Mouse (Mus musculus) c-Kit-positive CD71-positive TER-119-positive erythroid progenitor cells, embryonic 14.5 days (primary cell): Measurements from ENCODE around the gene Smim27.
A peak's percentile ranks its signal among the peaks of the same experiment; 100 is the strongest.
"Not testable (repeated sequence)": the region's sequence is repeated elsewhere in the genome, so short reads cannot be mapped to it uniquely, and the experiment has no call there.

Source experiments
- DNase-seq: peaks from one replicate; pipeline ENCODE4 v3.0.0-alpha.2; 2013; ENCODE audit warnings: low spot score

The Smim27 gene

DNA sequence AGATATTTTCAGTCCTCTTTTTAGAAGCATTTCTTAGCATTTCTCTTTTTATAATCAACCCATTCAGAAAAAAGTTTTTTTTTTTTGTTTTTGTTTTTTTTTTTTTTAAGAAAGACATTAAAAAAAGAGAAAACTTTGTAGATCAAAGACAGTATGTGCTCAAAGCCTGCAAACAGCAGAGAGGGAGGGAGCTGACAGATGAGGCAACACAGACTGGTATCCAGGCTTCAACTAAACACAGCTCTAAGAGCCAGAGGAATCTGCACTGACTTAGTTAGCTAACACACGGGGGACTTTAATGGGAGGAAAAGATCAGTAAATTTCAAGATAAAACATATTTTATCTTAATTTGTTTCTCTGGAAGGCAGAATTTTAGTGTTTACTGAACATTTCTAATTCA, 5.1 kb upstream of the Smim27 start:
- no peak for DNase-seq

- DNase-seq, result no peak
These were observed 1.7 kb upstream of the Smim27 start for GRCm38 (mm10) chr4:40267681-40268080.

GRCm38 (mm10) chr4:40268204-40268813, 1.1 kb upstream of the Smim27 start:
- peak; percentile 72 for DNase-seq

DNA sequence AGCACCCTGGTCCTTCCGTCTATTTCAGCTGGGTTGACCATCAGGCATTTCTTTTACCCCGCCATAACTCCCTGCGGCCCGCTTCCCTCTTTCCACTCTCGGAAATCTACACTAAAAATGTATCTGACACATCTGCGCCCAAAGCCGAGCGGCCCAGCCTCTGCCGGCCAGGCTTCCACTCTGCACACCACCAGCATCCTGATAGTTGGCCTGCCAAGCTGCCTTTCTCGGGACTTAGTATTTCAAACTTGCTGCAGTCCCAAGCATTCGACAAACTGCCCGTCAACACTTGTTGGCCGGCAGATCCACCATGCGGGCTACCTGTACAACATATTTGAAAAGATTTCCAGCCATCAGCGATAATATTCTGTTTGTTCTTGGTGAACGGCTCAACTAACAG, 544 bp upstream of the Smim27 start:
- no peak for DNase-seq

DNA sequence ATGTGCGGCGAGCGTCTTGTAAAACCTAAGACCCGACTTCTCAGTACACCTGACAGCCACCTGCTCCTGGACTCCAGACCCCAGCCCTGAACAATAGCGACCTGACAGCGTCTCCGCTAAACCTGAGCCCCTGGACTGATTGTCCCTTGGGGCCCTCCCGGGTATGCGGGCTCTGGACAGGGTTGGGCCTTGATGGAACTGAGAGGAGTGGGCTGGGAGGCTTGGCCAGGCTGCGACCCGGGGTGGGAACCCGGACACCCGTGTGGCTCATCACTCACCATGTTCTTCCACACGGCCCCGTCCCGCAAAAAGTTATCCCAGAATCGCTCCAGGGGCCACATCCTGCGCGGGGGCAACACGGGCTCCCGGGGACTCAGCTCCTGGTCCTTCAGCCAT, 9.5 kb downstream of the Smim27 start:
- DNase-seq, result no peak

DNA sequence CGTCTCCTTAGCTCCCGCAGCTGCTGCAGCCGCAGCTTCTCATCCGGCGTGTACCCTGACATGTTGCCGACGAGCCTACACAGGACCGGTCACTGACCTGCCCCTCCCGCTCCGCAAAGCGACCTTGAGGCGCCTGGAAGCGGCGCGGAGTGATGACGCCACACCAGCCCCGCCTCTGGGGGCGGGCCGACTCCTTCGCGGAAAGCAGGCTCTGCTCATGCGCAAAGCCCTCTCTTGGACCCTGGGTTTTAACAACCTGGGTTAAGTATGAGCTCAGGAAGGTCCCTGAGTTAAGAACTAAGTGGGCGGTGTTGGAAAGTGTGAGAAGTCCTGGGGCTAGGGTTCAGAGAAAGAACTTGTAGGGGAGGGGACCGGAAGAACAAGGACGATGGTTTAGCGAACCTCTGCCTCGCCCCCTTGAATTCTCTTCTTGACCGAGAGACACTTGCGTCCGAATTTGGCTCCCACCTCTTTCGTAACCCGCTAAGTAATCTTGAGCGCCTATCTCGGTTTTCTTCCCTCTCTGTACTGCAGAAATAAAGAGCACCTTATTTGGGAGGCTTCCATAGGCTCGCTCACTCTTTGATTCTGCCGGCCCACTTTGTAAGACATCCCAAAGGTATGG, 10.0 kb downstream of the Smim27 start, which contains the start of gene Ndufb6:
Ndufb6 (minus strand) TSS at position 146 of the 625 bp plus-strand sequence.
- DNase-seq, result peak; percentile 92

DNA sequence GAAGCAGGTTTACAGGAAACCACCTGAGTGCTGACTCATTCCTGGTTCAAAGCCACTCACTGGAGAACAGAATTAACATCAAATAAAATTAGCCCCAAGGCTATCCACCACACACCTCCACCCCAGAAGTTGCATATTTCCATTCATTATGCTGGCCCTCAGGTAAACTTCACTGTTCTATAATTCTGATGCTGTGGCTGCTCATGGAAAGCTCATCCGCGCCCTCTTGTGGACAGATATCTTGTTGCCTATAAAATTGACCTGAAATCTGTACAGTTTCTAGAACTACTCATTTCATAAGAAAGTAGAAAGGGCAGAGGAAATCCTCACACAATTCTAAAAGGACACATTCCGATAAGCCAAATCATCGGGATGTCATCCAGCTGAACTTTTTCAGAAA, 16.2 kb downstream of the Smim27 start:
- peak; percentile 62 for DNase-seq

DNA sequence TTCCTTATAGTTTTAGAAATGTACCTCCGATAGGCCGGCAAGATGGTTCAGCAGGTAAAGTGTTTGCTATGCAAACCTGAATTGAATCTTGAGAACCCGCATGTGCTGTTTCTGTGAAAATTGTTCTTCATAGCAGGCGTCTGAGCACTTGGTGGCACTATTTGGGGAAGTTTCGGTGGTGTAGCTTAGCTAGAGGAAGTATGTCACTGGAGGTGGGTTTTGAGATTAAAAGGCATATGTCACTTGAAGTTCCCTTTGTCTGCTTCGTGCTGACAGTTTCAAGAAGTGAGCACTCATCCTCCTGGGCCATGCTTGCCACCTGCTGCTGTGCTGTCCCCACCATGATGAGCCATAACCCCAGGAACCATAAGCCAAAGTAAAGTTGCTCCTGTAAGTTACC, 18.0 kb downstream of the Smim27 start:
- DNase-seq, result no peak

GRCm38 (mm10) chr4:40289046-40289445, 19.7 kb downstream of the Smim27 start:
- no peak for DNase-seq

- DNase-seq, result not testable (repeated sequence)
These were observed 22.1 kb downstream of the Smim27 start for GRCm38 (mm10) chr4:40291511-40291910.

- no peak for DNase-seq
These were observed 29.8 kb downstream of the Smim27 start for GRCm38 (mm10) chr4:40299169-40299568.

GRCm38 (mm10) chr4:40301076-40301789, 31.9 kb downstream of the Smim27 start:
- peak; percentile 70 for DNase-seq

DNA sequence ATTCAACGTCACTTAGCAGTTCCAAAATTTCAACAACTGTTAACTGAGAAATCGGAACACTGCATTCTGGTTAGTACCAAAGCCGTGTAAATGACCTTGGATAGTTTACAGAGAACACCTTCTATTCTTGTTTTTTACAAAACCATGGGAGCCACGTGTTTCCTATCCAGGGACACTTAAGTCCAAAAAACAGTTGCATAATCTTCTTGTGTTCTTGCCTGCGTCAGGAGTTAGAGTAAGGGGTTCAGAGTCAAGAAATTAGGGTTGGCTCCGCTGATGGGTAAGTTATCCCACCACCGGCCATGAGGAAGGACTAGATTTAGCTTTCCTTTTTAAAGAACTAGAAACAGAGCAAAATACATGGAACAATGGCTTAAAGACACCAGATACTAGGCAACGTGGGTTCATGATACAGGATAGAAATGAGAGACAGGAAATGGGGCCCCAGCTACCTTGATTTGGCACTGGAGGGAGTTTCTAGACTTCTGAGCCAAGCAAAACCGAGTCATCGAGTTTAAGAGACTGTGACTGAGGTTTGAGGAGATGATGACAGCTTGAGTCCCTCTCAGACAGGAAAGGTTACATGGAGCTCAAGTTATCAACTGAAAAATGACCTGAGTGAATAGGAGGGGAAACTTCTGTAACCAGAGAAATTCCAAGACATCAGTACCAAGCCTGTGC, 33.2 kb downstream of the Smim27 start:
- no peak for DNase-seq

DNA sequence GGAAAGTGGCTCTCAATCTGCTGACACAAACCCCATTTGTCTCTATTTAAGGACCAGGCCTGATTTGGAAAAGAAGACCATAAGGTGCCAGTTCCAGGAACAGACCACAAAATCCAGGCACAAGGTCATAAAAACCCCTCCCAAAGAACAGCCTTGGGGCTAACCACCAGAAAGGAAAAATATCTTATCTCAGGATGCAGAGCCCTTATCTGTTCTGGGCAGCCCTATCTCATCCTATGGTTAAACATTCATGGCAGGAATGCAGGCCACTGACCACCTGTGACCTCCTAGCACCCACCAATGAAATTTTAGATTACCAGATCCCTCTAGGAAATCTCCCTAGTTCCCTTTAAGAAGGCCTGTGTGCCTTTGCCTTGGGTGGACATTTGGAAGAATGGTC, 40.3 kb downstream of the Smim27 start:
- no peak for DNase-seq

DNA sequence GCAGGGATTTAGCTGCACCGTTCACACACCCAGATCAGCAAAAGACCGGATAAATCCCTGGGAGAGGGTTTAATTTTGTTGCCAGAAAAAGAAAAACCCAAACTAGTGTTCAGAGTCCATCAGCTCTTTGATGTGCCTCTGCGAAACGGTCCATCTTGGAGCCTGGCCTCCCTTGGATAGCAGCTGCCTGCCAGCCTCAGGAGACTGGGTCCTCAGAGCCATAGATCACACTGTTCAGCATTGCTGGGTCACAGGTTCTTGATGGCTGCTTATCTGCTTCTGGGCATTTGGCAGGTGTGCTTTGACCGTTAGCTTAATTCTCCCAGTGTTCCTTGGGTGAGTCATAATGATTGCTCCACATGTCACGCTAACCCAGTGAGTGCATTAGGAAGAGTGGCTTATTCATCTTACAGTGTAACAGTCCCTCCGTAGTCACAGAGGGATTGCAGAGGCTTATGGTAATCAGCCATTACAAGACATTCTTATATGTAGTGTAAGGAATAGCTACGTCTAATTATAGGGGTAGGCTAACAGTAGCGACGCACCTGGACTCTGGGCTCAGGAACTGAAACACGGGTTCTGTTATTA, 41.5 kb downstream of the Smim27 start:
- DNase-seq, result no peak

- no peak for DNase-seq
These were observed 42.8 kb downstream of the Smim27 start for GRCm38 (mm10) chr4:40312213-40312612.

- DNase-seq, result no peak
These were observed 43.6 kb downstream of the Smim27 start for GRCm38 (mm10) chr4:40313026-40313425.

DNA sequence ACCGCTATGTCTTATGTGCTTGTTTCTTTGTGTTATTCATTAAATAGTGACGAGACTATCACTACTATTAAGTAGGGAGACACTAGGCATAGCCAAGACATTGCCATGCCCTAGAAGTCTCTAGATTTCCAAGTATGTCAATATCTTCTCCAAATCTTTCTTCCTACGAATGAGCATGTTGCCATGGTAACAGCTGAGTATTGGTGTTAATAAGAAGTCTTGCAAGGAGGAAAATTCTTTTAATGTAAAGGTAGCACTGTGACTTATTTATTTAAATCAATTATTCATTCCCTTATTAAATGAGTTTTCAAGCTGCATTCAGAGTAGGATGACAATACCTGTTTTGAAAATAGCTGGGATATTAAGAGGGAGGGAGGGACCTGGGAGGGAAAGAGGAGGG, 48.0 kb downstream of the Smim27 start:
- DNase-seq, result no peak
